Mouse (Mus musculus) forebrain, embryonic 11.5 days (tissue): ENCODE results near the gene Mt1. TPM values are rescaled to one million over a fixed set of nuclear protein-coding genes. Genes with fewer than 3 reads are reported as not detected.

Experiments used
- ATAC-seq: fragments of 200-750 bp; cut with Nextera tagmentation; replicated peaks from 2 replicates; pipeline ENCODE4 v1.8.0; 2017; ENCODE audit warnings: moderate TSS enrichment; ENCODE audit not compliant: low FRiP score
- DNase-seq: peaks from one replicate; pipeline ENCODE4 v3.0.0-alpha.2; 2017; ENCODE audit warnings: low spot score
- H3K27ac ChIP-seq: fragments of 300-500 bp; sonication (generic); 2 replicates; pipeline ENCODE4 v1.5.1; 2014; ENCODE audit warnings: low read depth, low read length
- H3K27me3 ChIP-seq: fragments of 300-500 bp; sonication (generic); 2 replicates; pipeline ENCODE4 v1.6.1; 2014; ENCODE audit warnings: mild to moderate bottlenecking, low read length, mixed read lengths; ENCODE audit not compliant: control insufficient read depth, insufficient read depth
- H3K36me3 ChIP-seq: fragments of 300-500 bp; sonication (generic); 2 replicates; pipeline ENCODE4 v1.6.1; 2014; ENCODE audit warnings: mild to moderate bottlenecking, low read length, moderate library complexity, mixed read lengths; ENCODE audit not compliant: control insufficient read depth, insufficient read depth
- H3K4me1 ChIP-seq: fragments of 300-500 bp; sonication (generic); replicated peaks from 2 replicates; pipeline ENCODE4 v1.6.1; 2014; ENCODE audit warnings: low read length, mixed read lengths; ENCODE audit not compliant: control insufficient read depth, insufficient read depth
- H3K4me2 ChIP-seq: fragments of 300-500 bp; sonication (generic); 2 replicates; pipeline ENCODE4 v1.6.1; 2014; ENCODE audit warnings: low read depth, mild to moderate bottlenecking, low read length, moderate library complexity, mixed read lengths; ENCODE audit not compliant: severe bottlenecking
- H3K4me3 ChIP-seq: fragments of 300-500 bp; sonication (generic); 2 replicates; pipeline ENCODE4 v1.5.1; 2014; ENCODE audit warnings: low read depth, low read length
- H3K9ac ChIP-seq: fragments of 300-500 bp; sonication (generic); 2 replicates; pipeline ENCODE4 v1.6.1; 2014; ENCODE audit warnings: low read length
- H3K9me3 ChIP-seq: fragments of 300-500 bp; sonication (generic); 2 replicates; pipeline ENCODE4 v1.6.1; 2016; ENCODE audit warnings: low read length, mixed read lengths; ENCODE audit not compliant: control insufficient read depth
- WGBS: fragments of 180-500 bp; shearing (Covaris S2); extraction: QIAGEN DNeasy Blood & Tissue Kit; methylation state at CpG from one replicate; pipeline ENCODE4 v1.1.7; 2014; 5-methylcytosine and 5-hydroxymethylcytosine counted together
- polyA plus RNA-seq: library from polyadenylated mRNA; unstranded; fragments of >200 nt; fragmentation: Nextera tagmentation; extraction: Ambion mirVana; gene quantifications from 2 replicates; pipeline ENCODE4 v1.2.1, GENCODE M21; 2014

The Mt1 gene
- polyA plus RNA-seq, 1 experiment from 2014 or later = 109 TPM

- Histone ChIP-seq H3K4me1 (no peaks in the 10 kb centered on the region), H3K36me3 (no peaks in the 10 kb centered on the region), H3K4me2 (no peak overlapping the region), H3K27me3 (no peaks in the 10 kb centered on the region), H3K9me3 (no peaks in the 10 kb centered on the region), H3K9ac (no peak overlapping the region), H3K4me3 (no peak overlapping the region), H3K27ac (no peak overlapping the region)
- ATAC-seq (no peak), DNase-seq (no peak)
- WGBS = 84% methylated on average over 2 of the region's 2 CpGs
These were observed 28.6 kb downstream of the Mt1 start for GRCm38 (mm10) chr8:94207491-94207890.

GRCm38 (mm10) chr8:94209639-94210038 lies 30.8 kb downstream of the Mt1 start:
- Histone ChIP-seq H3K9me3 (no peaks in the 10 kb centered on the region), H3K27me3 (no peaks in the 10 kb centered on the region), H3K9ac (no peak overlapping the region), H3K36me3 (no peaks in the 10 kb centered on the region), H3K4me3 (no peak overlapping the region), H3K27ac (no peak overlapping the region), H3K4me2 (no peak overlapping the region), H3K4me1 (peaks cover 3% of the 10 kb centered on the region; the same call in 1 of the 2 replicates)
- no peak for DNase-seq
- no peak for ATAC-seq
- WGBS = 84% methylated on average over 6 of the region's 6 CpGs

- 78% methylated on average over 3 of the region's 3 CpGs for WGBS
- H3K36me3 ChIP-seq = no peaks in the 10 kb centered on the region
- H3K27ac ChIP-seq = no peak overlapping the region
- ATAC-seq (no peak), DNase-seq (no peak)
- H3K4me3 ChIP-seq = no peak overlapping the region
- H3K9ac ChIP-seq = no peak overlapping the region
- peaks cover 4% of the 10 kb centered on the region; the same call in 1 of the 2 replicates for H3K4me1 ChIP-seq
- no peaks in the 10 kb centered on the region for H3K27me3 ChIP-seq
- H3K4me2 ChIP-seq = no peak overlapping the region
- no peaks in the 10 kb centered on the region for H3K9me3 ChIP-seq
These were observed 31.3 kb downstream of the Mt1 start for GRCm38 (mm10) chr8:94210225-94210624.

GRCm38 (mm10) chr8:94213819-94214218 lies 34.9 kb downstream of the Mt1 start:
- Histone ChIP-seq H3K9me3 (no peaks in the 10 kb centered on the region), H3K4me2 (peak overlapping the region; percentile 92), H3K27ac (no peak overlapping the region), H3K27me3 (no peaks in the 10 kb centered on the region), H3K9ac (no peak overlapping the region; the same call in 1 of the 2 replicates), H3K4me3 (peak overlapping the region; percentile 84), H3K36me3 (no peaks in the 10 kb centered on the region), H3K4me1 (peaks cover 5% of the 10 kb centered on the region; the same call in 1 of the 2 replicates)
- DNase-seq (no peak), ATAC-seq (no peak)
- WGBS = 50% methylated on average over 6 of the region's 6 CpGs

GRCm38 (mm10) chr8:94214252-94215173 lies 35.6 kb downstream of the Mt1 start, which contains the start of gene Nup93:
Nup93 (plus strand) TSS chr8:94214564.
- under 1% methylated on average over 68 of the region's 68 CpGs for WGBS
- H3K36me3 ChIP-seq = no peaks in the 10 kb centered on the region
- H3K4me3 ChIP-seq = peak within 1 kb of the TSS; percentile 84
- peaks cover 5% of the 10 kb centered on the region; the same call in 1 of the 2 replicates for H3K4me1 ChIP-seq
- peak within 1 kb of the TSS; percentile 92 for H3K4me2 ChIP-seq
- H3K27me3 ChIP-seq = no peaks in the 10 kb centered on the region
- no peak within 1 kb of the TSS for H3K27ac ChIP-seq
- ATAC-seq (peak; percentile 98), DNase-seq (peak; percentile 100)
- peak within 1 kb of the TSS; percentile 75 for H3K9ac ChIP-seq
- no peaks in the 10 kb centered on the region for H3K9me3 ChIP-seq

- WGBS = 90% methylated on average over 7 of the region's 7 CpGs
These were observed 48.6 kb downstream of the Mt1 start for GRCm38 (mm10) chr8:94227381-94227939.

More at GRCm38 (mm10) chr8:94227381-94227939, 48.6 kb downstream of the Mt1 start:
- no peak for ATAC-seq
- Histone ChIP-seq H3K9me3 (no peaks in the 10 kb centered on the region), H3K36me3 (no peaks in the 10 kb centered on the region; the same call in 1 of the 2 replicates), H3K27ac (no peak overlapping the region), H3K27me3 (no peaks in the 10 kb centered on the region), H3K4me3 (no peak overlapping the region), H3K4me1 (no peaks in the 10 kb centered on the region), H3K9ac (no peak overlapping the region), H3K4me2 (no peak overlapping the region)
- DNase-seq = no peak

Other genes with a start within 250 kb of the Mt1 start
- gene Amfr, start 166.2 kb upstream of the Mt1 start, polyA plus RNA-seq = 60.5 and 65.3 TPM in 2 replicates
- gene Nudt21, start 142.1 kb upstream of the Mt1 start, polyA plus RNA-seq = 195 and 201 TPM in 2 replicates
- 16.3 and 18.7 TPM in 2 replicates for gene Ogfod1, start 141.9 kb upstream of the Mt1 start, polyA plus RNA-seq
- 23.3 and 23.8 TPM in 2 replicates for gene Bbs2, start 80.2 kb upstream of the Mt1 start, polyA plus RNA-seq
- not detected in 2 replicates for gene Mt4, start 41.9 kb upstream of the Mt1 start, polyA plus RNA-seq
- gene Mt3, start 26.5 kb upstream of the Mt1 start, polyA plus RNA-seq = 43.6 and 52.3 TPM in 2 replicates
- gene Mt2, start 6.4 kb upstream of the Mt1 start, polyA plus RNA-seq = 36.5 and 39.0 TPM in 2 replicates
- gene Nup93, start 35.5 kb downstream of the Mt1 start, polyA plus RNA-seq = 135 and 143 TPM in 2 replicates
- not detected in 2 replicates for gene Slc12a3, start 150.1 kb downstream of the Mt1 start, polyA plus RNA-seq
- 52.6 and 56.9 TPM in 2 replicates for gene Herpud1, start 207.4 kb downstream of the Mt1 start, polyA plus RNA-seq